Mouse (Mus musculus): ENCODE results near the gene Slc22a22. TPM values are rescaled to one million over a fixed set of nuclear protein-coding genes. Genes with fewer than 3 reads are reported as not detected.

Gene Slc22a22
- polyA plus RNA-seq (2015; fragmentation: Nextera tagmentation; extraction: Ambion mirVana), result 0.08 TPM in 1 of 2 replicates, not detected in the other

DNA sequence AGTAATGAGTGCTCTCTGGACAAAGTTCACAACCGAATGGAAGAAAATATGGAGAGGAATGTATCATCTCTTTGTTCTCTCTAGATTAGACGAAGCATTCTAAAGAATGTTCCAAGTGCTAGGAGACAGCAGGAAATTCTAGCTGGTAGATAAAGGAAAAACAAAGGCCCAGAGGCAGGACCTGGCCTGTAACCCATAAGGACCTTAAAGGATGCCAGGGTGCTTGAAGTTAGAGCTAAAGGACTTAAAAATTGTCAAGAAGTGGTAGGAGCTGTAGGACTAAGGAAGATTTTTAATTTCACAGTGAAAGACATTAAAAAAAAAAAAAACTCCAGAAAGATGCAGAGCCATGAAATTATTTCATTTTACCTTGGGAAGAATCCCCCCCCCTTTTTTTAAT is at the start of gene Slc22a22:
TSS of gene Slc22a22 (minus strand) at position 101 of the 400 bp plus-strand sequence.
- no peaks in the 10 kb centered on the region for H3K4me1 ChIP-seq (ENCODE audit: control insufficient read depth, insufficient read depth, low read depth, low read length)
- 77% methylated on average over 2 of the region's 2 CpGs for whole genome bisulfite sequencing

DNA sequence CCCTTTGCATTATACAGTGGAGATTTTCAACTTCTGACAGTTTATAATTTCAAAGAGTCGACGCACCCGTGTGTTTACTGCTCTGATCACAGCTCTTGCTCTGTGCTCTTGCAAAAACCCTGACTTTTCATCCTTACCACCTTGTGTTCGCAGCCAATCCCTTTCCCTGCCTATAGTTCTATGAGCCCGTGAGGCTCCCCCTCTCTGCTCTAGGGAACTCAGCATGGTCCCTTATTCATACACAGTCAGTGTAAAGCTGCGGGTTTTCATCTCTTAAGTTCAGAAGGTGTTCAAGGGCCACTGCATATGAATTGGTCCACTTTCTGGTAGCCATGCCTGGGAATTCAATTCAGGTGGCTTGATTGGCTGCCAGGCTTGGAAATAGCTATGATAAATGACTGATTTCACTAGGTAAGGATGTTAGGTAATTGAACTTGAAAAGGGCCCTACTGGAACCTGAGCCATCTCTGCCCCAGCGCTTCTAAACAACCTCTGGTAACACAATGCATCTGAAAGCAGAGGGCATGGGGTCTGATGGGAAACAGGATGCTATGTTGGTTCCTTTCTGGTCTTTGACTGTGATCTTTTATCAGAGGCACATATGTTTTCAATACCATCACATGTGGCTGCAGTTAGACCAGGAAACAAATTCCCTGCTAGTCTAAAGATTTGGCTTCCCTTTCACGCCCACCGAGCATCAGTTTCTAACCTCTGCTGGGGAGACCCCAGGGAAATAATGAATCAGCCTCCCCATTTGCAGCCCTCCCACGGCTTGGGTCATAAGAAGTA is 46.3 kb upstream of the Slc22a22 start:
- no peak overlapping the region for H3K27ac ChIP-seq (ENCODE audit: low read depth, low read length)
- 64% methylated on average over 10 of the region's 10 CpGs for WGBS
- H3K9ac ChIP-seq (ENCODE audit: low read depth, low read length), result no peak overlapping the region
- H3K27me3 ChIP-seq (replicated peaks; ENCODE audit: control insufficient read depth, insufficient read depth, low read length), result no peaks in the 10 kb centered on the region
- no peaks in the 10 kb centered on the region for H3K4me1 ChIP-seq (ENCODE audit: control insufficient read depth, insufficient read depth, low read depth, low read length)
- H3K9me3 ChIP-seq (ENCODE audit: control insufficient read depth, low read length), result no peaks in the 10 kb centered on the region
- H3K4me3 ChIP-seq (ENCODE audit: low read length), result no peak overlapping the region
- no peaks in the 10 kb centered on the region for H3K36me3 ChIP-seq (ENCODE audit: control insufficient read depth, insufficient read depth, low read length)
- no peak for ATAC-seq
- no peak overlapping the region for H3K4me2 ChIP-seq (ENCODE audit: low read length)

More for the DNA sequence above, at the start of gene Slc22a22:
- no peak within 1 kb of the TSS for H3K9ac ChIP-seq (ENCODE audit: low read depth, low read length)
- H3K27ac ChIP-seq (ENCODE audit: low read depth, low read length), result no peak within 1 kb of the TSS
- ATAC-seq, result no peak
- H3K4me3 ChIP-seq (ENCODE audit: low read length), result no peak within 1 kb of the TSS
- no peaks in the 10 kb centered on the region for H3K27me3 ChIP-seq (replicated peaks; ENCODE audit: control insufficient read depth, insufficient read depth, low read length)
- H3K4me2 ChIP-seq (ENCODE audit: low read length), result no peak within 1 kb of the TSS
- H3K9me3 ChIP-seq (ENCODE audit: control insufficient read depth, low read length), result no peaks in the 10 kb centered on the region
- H3K36me3 ChIP-seq (ENCODE audit: control insufficient read depth, insufficient read depth, low read length), result no peaks in the 10 kb centered on the region

DNA sequence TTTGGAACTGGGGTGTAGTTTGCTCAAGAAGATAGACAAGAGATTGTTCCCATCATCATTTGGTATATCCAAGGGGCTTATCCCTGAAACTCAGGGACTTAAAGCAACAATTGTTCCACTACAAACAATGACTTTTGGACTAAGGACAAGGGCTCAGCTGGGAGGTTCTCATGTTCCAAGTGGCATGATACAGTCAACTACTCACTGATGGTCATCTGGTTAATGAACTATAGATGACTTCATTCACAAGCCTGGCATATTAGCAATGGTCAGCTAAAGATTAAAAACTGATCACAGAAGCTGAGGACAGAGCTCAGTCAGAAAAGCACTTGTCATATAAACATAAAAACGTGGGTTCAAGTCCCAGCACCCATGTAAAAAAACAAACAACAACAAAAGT is 44.7 kb upstream of the Slc22a22 start:
- no peak overlapping the region for H3K27ac ChIP-seq (ENCODE audit: low read depth, low read length)
- ATAC-seq, result no peak
- H3K9ac ChIP-seq (ENCODE audit: low read depth, low read length), result no peak overlapping the region
- 49% methylated on average over 1 of the region's 1 CpGs for WGBS
- no peaks in the 10 kb centered on the region for H3K9me3 ChIP-seq (ENCODE audit: control insufficient read depth, low read length)
- no peak overlapping the region for H3K4me2 ChIP-seq (ENCODE audit: low read length)
- H3K4me3 ChIP-seq (ENCODE audit: low read length), result no peak overlapping the region
- H3K36me3 ChIP-seq (ENCODE audit: control insufficient read depth, insufficient read depth, low read length), result no peaks in the 10 kb centered on the region
- H3K4me1 ChIP-seq (ENCODE audit: control insufficient read depth, insufficient read depth, low read depth, low read length), result no peaks in the 10 kb centered on the region
- no peaks in the 10 kb centered on the region for H3K27me3 ChIP-seq (replicated peaks; ENCODE audit: control insufficient read depth, insufficient read depth, low read length)

DNA sequence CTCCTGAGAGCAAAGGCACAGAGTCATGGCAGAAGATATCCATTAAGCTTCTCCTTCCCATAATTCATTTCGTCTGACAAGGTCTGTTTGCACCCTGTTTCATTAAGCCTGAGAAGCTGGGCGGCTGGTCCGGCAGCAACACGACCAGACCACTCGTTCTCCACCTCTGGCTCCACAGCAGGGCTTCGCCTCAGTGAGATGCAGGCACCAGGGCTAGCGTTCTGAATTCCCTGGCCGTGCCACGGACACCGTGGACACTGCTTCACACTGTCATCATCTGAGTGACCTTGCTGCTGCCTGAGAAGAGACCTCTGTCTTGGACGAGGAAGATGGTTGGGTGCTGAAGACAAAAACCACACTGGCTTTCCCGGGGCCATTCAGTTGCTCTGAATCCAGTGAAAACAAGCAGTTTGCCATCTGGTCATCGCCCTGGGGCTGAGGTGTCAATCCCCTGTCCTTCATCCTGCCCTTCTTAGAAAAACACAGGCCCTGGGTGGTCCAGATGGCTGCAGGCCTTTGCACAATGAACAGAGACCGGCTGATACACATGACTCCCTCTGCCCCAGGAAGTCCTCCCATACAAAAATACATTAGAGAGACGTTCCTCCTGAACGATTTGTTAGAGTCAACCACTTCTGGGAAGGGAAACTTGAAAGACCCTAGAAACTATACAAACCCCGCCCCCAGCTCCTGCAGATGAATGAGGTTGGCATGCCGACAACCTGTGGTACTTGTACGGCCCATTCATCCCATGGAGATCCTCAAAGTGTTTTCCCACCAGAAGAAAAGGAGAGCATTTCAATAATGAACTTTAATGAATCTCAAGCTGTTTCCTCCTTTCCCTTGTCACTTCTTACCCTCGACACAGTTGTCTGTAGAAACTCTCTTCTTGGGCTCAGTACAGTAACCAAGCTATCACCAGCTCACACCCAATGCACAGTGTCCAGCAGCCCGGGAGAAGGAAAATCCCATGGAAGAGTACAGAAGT is 32.1 kb upstream of the Slc22a22 start:
- Histone ChIP-seq H3K4me2 (ENCODE audit: low read length) (no peak overlapping the region), H3K4me1 (ENCODE audit: control insufficient read depth, insufficient read depth, low read depth, low read length) (0 out of 2 replicates have a peak, but pooled peaks cover 2% of the 10 kb centered on the region), H3K27ac (ENCODE audit: low read depth, low read length) (no peak overlapping the region), H3K9me3 (ENCODE audit: control insufficient read depth, low read length) (peaks cover 6% of the 10 kb centered on the region; the same call in 1 of the 2 replicates), H3K4me3 (ENCODE audit: low read length) (no peak overlapping the region), H3K27me3 (replicated peaks; ENCODE audit: control insufficient read depth, insufficient read depth, low read length) (no peaks in the 10 kb centered on the region), H3K36me3 (ENCODE audit: control insufficient read depth, insufficient read depth, low read length) (no peaks in the 10 kb centered on the region), H3K9ac (ENCODE audit: low read depth, low read length) (no peak overlapping the region)
- ATAC-seq, result peak; percentile 64
- WGBS, result 30% methylated on average over 21 of the region's 21 CpGs

DNA sequence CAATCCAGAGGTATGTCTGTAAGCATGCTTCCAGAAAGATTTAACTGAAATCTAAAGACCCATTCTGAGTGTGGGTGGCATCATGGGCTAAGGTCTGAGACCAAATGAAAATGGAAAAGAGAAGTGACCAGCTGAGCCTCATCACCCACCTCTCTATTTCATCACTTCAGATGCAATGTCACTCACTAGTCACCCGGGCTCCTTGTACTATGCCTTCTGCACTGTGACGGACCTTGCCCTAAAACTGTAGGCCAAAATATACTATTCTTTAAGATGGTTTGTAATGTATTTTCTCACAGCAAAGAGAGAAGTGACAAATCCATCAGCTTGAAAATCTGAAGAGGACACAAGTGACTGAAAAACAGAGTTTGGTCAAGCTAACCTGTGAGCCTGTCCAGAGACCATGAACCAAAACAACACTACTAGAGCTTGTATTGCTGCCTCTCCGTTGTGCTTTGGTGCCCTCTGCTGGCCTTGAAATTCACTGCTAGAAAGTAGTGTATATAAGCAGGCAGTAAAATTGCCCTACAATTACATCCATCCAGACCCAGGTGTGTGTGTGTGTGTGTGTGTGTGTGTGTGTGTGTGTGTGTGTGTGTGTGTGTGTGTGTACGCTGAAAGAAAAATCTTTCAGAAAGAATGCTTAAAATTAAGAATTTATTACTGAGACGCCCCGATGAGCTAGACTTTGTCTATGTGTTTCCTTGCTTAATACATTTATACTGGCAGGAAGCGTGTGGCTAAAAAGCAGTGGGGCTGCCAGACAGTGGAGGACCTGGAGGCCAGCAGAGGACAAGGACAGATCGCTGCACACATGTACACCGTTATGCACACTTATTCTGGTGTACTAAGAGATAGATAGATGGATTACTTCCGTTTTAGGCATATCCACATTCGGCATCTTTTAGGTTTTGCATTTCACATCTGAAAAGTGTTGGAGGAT is 31.1 kb upstream of the Slc22a22 start:
- 64% methylated on average over 11 of the region's 11 CpGs for WGBS
- H3K27ac ChIP-seq (ENCODE audit: low read depth, low read length), result no peak overlapping the region
- H3K4me2 ChIP-seq (ENCODE audit: low read length), result no peak overlapping the region
- no peak overlapping the region for H3K9ac ChIP-seq (ENCODE audit: low read depth, low read length)
- H3K4me3 ChIP-seq (ENCODE audit: low read length), result no peak overlapping the region
- H3K36me3 ChIP-seq (ENCODE audit: control insufficient read depth, insufficient read depth, low read length), result no peaks in the 10 kb centered on the region
- H3K9me3 ChIP-seq (ENCODE audit: control insufficient read depth, low read length), result peaks cover 2% of the 10 kb centered on the region; the same call in 1 of the 2 replicates
- no peaks in the 10 kb centered on the region for H3K27me3 ChIP-seq (replicated peaks; ENCODE audit: control insufficient read depth, insufficient read depth, low read length)
- 0 out of 2 replicates have a peak, but pooled peaks cover 2% of the 10 kb centered on the region for H3K4me1 ChIP-seq (ENCODE audit: control insufficient read depth, insufficient read depth, low read depth, low read length)
- peak; percentile 92 for ATAC-seq

DNA sequence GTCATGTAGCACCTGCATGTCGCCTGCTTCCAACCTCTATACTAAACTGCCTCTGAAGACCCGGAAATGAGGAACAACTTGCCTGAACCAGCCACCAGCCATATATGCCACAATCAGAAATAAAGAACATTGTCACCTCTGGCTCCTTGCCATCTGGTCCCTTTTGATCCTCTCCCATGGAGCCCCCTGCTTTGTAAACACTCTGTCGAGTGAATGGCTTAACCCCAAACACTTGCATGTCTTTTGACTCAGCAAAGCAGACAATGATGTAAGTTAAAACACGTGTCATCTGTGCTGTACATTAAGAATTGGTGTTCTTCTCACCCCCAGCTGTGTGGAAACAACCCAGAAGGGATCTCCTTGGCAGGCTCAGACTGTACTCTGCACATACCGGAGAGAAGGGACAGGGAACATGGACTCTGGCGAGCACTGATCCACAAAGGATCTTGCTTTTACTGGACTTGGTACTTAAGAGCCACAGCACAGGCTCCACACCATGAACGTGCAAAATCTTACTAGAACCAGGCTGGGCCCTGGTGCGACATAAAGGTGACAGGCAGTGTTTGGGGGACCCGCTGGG is 26.8 kb upstream of the Slc22a22 start:
- H3K9ac ChIP-seq (ENCODE audit: low read depth, low read length), result no peak overlapping the region
- no peaks in the 10 kb centered on the region for H3K27me3 ChIP-seq (replicated peaks; ENCODE audit: control insufficient read depth, insufficient read depth, low read length)
- H3K4me2 ChIP-seq (ENCODE audit: low read length), result no peak overlapping the region
- 0 out of 2 replicates have a peak, but pooled peaks cover 1% of the 10 kb centered on the region for H3K4me1 ChIP-seq (ENCODE audit: control insufficient read depth, insufficient read depth, low read depth, low read length)
- H3K4me3 ChIP-seq (ENCODE audit: low read length), result no peak overlapping the region
- H3K36me3 ChIP-seq (ENCODE audit: control insufficient read depth, insufficient read depth, low read length), result no peaks in the 10 kb centered on the region
- ATAC-seq, result no peak
- H3K27ac ChIP-seq (ENCODE audit: low read depth, low read length), result no peak overlapping the region
- WGBS, result 57% methylated on average over 9 of the region's 9 CpGs
- no peaks in the 10 kb centered on the region for H3K9me3 ChIP-seq (ENCODE audit: control insufficient read depth, low read length)

DNA sequence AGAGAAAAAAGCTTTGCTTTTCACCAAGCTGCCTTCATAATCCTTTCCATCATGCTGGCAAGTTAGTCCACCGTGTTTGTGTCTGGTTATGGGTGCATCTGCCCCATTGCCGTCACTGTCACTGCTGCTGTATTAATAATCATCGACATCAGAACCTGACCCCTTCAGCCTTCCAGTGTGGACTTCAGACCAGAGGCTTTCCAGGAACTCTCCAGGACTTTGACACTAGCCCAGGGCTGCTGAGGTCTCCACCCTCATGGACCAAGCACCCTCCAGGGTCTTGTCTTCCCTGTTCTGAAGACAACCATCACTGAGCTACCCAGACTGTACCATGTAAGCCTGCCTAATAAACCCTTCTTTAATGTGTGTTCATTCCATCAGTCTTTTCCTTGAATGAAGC is 26.2 kb upstream of the Slc22a22 start:
- Histone ChIP-seq H3K4me1 (ENCODE audit: control insufficient read depth, insufficient read depth, low read depth, low read length) (no peaks in the 10 kb centered on the region), H3K4me2 (ENCODE audit: low read length) (no peak overlapping the region), H3K36me3 (ENCODE audit: control insufficient read depth, insufficient read depth, low read length) (no peaks in the 10 kb centered on the region), H3K27ac (ENCODE audit: low read depth, low read length) (no peak overlapping the region), H3K27me3 (replicated peaks; ENCODE audit: control insufficient read depth, insufficient read depth, low read length) (no peaks in the 10 kb centered on the region), H3K9me3 (ENCODE audit: control insufficient read depth, low read length) (no peaks in the 10 kb centered on the region), H3K9ac (ENCODE audit: low read depth, low read length) (no peak overlapping the region), H3K4me3 (ENCODE audit: low read length) (no peak overlapping the region)
- no peak for ATAC-seq
- 96% methylated on average over 3 of the region's 3 CpGs for WGBS

DNA sequence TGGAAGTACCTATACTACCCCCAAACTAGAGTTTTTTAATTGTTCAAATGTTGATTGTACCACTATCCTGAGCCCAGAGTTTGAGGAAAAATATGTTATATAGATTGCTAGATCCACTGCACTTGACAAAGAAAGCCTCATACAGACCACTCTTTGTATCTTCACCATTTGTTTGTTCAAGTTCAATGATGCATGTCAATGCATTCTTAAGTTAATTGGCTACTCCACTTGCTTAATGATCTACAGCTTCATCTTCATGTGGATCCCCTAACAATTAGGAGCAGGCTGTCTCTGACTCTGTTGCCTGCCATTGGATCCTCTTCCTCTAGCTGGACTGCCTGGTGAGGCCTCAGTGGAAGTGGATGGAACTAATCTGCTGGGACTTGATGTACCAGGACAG is 24.1 kb upstream of the Slc22a22 start:
- H3K27ac ChIP-seq (ENCODE audit: low read depth, low read length), result no peak overlapping the region

More for the DNA sequence above, 24.1 kb upstream of the Slc22a22 start:
- no peaks in the 10 kb centered on the region for H3K36me3 ChIP-seq (ENCODE audit: control insufficient read depth, insufficient read depth, low read length)
- no peak overlapping the region for H3K4me2 ChIP-seq (ENCODE audit: low read length)
- H3K9ac ChIP-seq (ENCODE audit: low read depth, low read length), result no peak overlapping the region
- no peaks in the 10 kb centered on the region for H3K4me1 ChIP-seq (ENCODE audit: control insufficient read depth, insufficient read depth, low read depth, low read length)
- H3K4me3 ChIP-seq (ENCODE audit: low read length), result no peak overlapping the region
- H3K9me3 ChIP-seq (ENCODE audit: control insufficient read depth, low read length), result no peaks in the 10 kb centered on the region
- ATAC-seq, result no peak
- H3K27me3 ChIP-seq (replicated peaks; ENCODE audit: control insufficient read depth, insufficient read depth, low read length), result no peaks in the 10 kb centered on the region
